Mouse (Mus musculus) testis, adult 10 weeks (tissue): ENCODE data around the gene Cyb561. TPM values are rescaled to one million over a fixed set of nuclear protein-coding genes. Genes with fewer than 3 reads are reported as not detected.

ENCODE experiments used
- polyA plus RNA-seq: library from polyadenylated mRNA; stranded (reverse); fragments of 350-450 nt; fragmentation: Illumina TruSeq; extraction: RNeasy Lipid Tissue Mini Kit (QIAGEN cat#74804); gene quantifications from one replicate; pipeline ENCODE4 v1.2.3, GENCODE M21; 2014; ENCODE audit warnings: low read depth, low replicate concordance

The Cyb561 gene
- polyA plus RNA-seq = 5.1 TPM

DNA sequence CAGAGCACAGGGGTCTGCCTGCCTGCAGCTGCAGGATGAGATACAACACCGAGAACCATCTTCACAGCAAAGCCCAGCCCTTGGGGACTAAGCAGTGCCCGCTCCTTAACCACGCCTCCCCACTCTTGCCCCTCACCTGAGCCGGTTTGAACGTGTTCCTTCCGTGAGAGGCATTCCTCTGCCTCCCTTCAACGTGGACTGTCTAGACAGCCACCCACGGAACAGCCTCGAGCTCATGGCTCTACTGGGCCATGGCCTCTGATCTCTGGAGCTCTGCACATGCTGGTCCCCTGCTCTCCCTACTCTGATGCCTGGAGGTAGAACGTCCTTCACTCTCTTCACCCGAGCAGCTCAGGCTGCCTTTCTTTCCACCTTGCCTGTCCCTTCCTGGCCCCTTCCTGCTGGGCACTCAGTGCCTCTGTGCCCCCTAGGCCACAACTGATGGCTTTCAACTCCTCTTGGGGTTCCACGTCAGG lies at the start of gene Cyb561:
TSS of gene Cyb561 (minus strand) at position 426 of the 476 bp plus-strand sequence.

GRCm38 (mm10) chr11:105994375-105994774 lies 41.2 kb upstream of the Cyb561 start, which contains the start of gene Ace3:
Ace3 (plus strand) TSS chr11:105994675.

DNA sequence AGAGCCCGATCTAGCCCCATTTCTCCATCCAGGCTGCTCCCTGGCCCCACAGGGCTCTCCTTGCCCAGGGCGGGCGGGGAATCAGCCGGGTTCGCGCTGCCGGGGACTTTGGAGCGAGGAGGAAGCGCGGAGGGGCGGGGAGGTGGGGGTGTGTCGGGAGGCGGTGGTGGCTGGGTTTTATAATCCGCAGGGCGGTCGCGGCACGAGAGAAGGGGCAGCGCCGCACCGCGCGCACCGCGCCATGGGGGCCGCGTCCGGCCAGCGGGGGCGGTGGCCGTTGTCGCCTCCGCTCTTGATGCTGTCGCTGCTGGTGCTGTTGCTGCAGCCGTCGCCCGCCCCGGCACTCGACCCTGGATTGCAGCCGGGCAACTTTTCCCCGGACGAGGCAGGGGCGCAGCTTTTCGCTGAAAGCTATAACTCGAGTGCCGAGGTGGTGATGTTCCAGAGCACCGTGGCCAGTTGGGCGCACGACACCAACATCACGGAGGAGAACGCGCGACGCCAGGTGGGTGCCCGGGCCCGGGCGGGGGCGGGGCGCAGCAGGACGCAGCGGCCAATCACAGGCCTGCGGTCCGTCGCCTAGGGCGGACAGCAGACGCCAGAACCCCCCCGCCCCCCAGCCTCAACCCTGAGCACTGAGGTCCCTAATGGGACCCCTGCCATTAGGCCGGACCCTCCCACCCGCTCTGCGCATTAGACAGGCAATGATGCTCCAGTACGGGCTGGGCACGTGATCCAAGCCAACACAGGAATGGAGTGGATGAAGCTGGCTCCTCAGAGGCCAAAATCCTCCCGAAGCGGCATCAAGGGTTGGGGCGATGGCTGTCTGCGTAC lies 14.8 kb upstream of the Cyb561 start, which contains the start of gene Ace:
TSS of gene Ace (plus strand) at position 205 of the 834 bp plus-strand sequence.

Other genes starting within 250 kb of the Cyb561 start
- 208 TPM for gene Ace, start 14.6 kb upstream of the Cyb561 start, polyA plus RNA-seq
- 19.8 TPM for gene Ace3, start 41.3 kb upstream of the Cyb561 start, polyA plus RNA-seq
- gene Kcnh6, start 54.8 kb upstream of the Cyb561 start, polyA plus RNA-seq = not detected
- 26.9 TPM for gene Dcaf7, start 83.5 kb upstream of the Cyb561 start, polyA plus RNA-seq
- gene Taco1, start 112.7 kb upstream of the Cyb561 start, polyA plus RNA-seq = 2.2 TPM
- 4.4 TPM for gene Map3k3, start 131.3 kb upstream of the Cyb561 start, polyA plus RNA-seq
- 1.4 TPM for gene Gm10840, start 207.5 kb upstream of the Cyb561 start, polyA plus RNA-seq
- gene Limd2, start 207.5 kb upstream of the Cyb561 start, polyA plus RNA-seq = 106 TPM
- 72.2 TPM for gene Strada, start 248.8 kb upstream of the Cyb561 start, polyA plus RNA-seq